Mouse (Mus musculus) intestine, postnatal 0 days (tissue): Measurements from ENCODE around the gene Lyrm1. TPM values are rescaled to one million over a fixed set of nuclear protein-coding genes. Genes with fewer than 3 reads are reported as not detected.

ENCODE experiments used
- ATAC-seq: fragments of 200-750 bp; cut with Nextera tagmentation; 2 replicates; pipeline ENCODE4 v1.8.0; 2017; ENCODE audit warnings: mild to moderate bottlenecking, moderate TSS enrichment, moderate library complexity
- H3K27ac ChIP-seq: fragments of 300-500 bp; sonication (generic); 2 replicates; pipeline ENCODE4 v1.5.1; 2014; ENCODE audit warnings: mild to moderate bottlenecking, low read depth, low read length, moderate library complexity
- H3K27me3 ChIP-seq: fragments of 300-500 bp; sonication (generic); replicated peaks from 2 replicates; pipeline ENCODE4 v1.6.1; 2014; ENCODE audit warnings: low read length, mixed read lengths; ENCODE audit not compliant: control insufficient read depth, insufficient read depth
- H3K36me3 ChIP-seq: fragments of 300-500 bp; sonication (generic); 2 replicates; pipeline ENCODE4 v1.6.1; 2014; ENCODE audit warnings: mild to moderate bottlenecking, moderate library complexity; ENCODE audit not compliant: control insufficient read depth, insufficient read depth
- H3K4me1 ChIP-seq: fragments of 300-500 bp; sonication (generic); replicated peaks from 2 replicates; pipeline ENCODE4 v1.6.1; 2014; ENCODE audit warnings: antibody characterized with exemption, low read length, mixed read lengths; ENCODE audit not compliant: control insufficient read depth, insufficient read depth
- H3K4me2 ChIP-seq: fragments of 300-500 bp; sonication (generic); replicated peaks from 2 replicates; pipeline ENCODE4 v1.6.1; 2014; ENCODE audit warnings: low read depth, mild to moderate bottlenecking, moderate library complexity
- H3K4me3 ChIP-seq: fragments of 300-500 bp; sonication (generic); 2 replicates; pipeline ENCODE4 v1.5.1; 2014; ENCODE audit warnings: low read depth, low read length
- H3K9ac ChIP-seq: fragments of 300-500 bp; sonication (generic); 2 replicates; pipeline ENCODE4 v1.6.1; 2014; ENCODE audit warnings: mild to moderate bottlenecking, low read depth, low read length
- H3K9me3 ChIP-seq: fragments of 300-500 bp; sonication (generic); 2 replicates; pipeline ENCODE4 v1.6.1; 2016; ENCODE audit warnings: mixed run types; ENCODE audit not compliant: control insufficient read depth
- CTCF ChIP-seq: sonication (generic); IDR thresholded peaks from 2 replicates; pipeline ENCODE4 v1.5.1; 2016; ENCODE audit warnings: low read depth, mild to moderate bottlenecking, control low read depth, antibody characterized with exemption, moderate library complexity
- WGBS: fragments of 180-500 bp; shearing (Covaris S2); extraction: QIAGEN DNeasy Blood & Tissue Kit; methylation state at CpG from one replicate; pipeline ENCODE4 v1.1.7; 2014; 5-methylcytosine and 5-hydroxymethylcytosine counted together
- polyA plus RNA-seq: library from polyadenylated mRNA; unstranded; fragments of >200 nt; fragmentation: Nextera tagmentation; extraction: Ambion mirVana; gene quantifications from 2 replicates; pipeline ENCODE4 v1.2.1, GENCODE M21; 2015

Lyrm1 gene
- polyA plus RNA-seq, 1 experiment from 2014 or later: 11.8 TPM

GRCm38 (mm10) chr7:119906523-119907215 is 11.0 kb downstream of the Lyrm1 start:
- TF ChIP-seq CTCF: no peak
- Histone ChIP-seq H3K4me3 (no peak overlapping the region), H3K4me2 (no peak overlapping the region), H3K27ac (no peak overlapping the region), H3K36me3 (no peaks in the 10 kb centered on the region), H3K9me3 (no peaks in the 10 kb centered on the region), H3K9ac (no peak overlapping the region), H3K4me1 (no peaks in the 10 kb centered on the region), H3K27me3 (no peaks in the 10 kb centered on the region)
- WGBS: 92% methylated on average over 3 of the region's 3 CpGs
- no peak for ATAC-seq

GRCm38 (mm10) chr7:119911727-119912126 is 16.1 kb downstream of the Lyrm1 start:
- TF ChIP-seq CTCF: no peak
- H3K36me3 ChIP-seq: no peaks in the 10 kb centered on the region
- no peak overlapping the region for H3K4me3 ChIP-seq
- H3K9ac ChIP-seq: no peak overlapping the region
- H3K27ac ChIP-seq: no peak overlapping the region
- 65% methylated on average over 3 of the region's 3 CpGs for WGBS
- no peaks in the 10 kb centered on the region for H3K27me3 ChIP-seq
- H3K4me2 ChIP-seq: no peak overlapping the region
- H3K4me1 ChIP-seq: no peaks in the 10 kb centered on the region
- H3K9me3 ChIP-seq: no peaks in the 10 kb centered on the region
- no peak for ATAC-seq

- WGBS: 34% methylated on average over 2 of the region's 2 CpGs
- H3K27ac ChIP-seq: no peak overlapping the region
- H3K9me3 ChIP-seq: no peaks in the 10 kb centered on the region
- H3K4me3 ChIP-seq: no peak overlapping the region
- no peak for TF ChIP-seq CTCF
- H3K4me2 ChIP-seq: no peak overlapping the region
- no peaks in the 10 kb centered on the region for H3K4me1 ChIP-seq
- H3K9ac ChIP-seq: no peak overlapping the region
- H3K36me3 ChIP-seq: no peaks in the 10 kb centered on the region
- no peaks in the 10 kb centered on the region for H3K27me3 ChIP-seq
- ATAC-seq: no peak
Measured at GRCm38 (mm10) chr7:119920457-119920856, 24.8 kb downstream of the Lyrm1 start.

GRCm38 (mm10) chr7:119921054-119921453 is 25.4 kb downstream of the Lyrm1 start:
- no peak overlapping the region for H3K9ac ChIP-seq
- ATAC-seq: no peak
- H3K36me3 ChIP-seq: no peaks in the 10 kb centered on the region
- 58% methylated on average over 4 of the region's 4 CpGs for WGBS
- TF ChIP-seq CTCF: no peak
- H3K9me3 ChIP-seq: no peaks in the 10 kb centered on the region
- H3K27ac ChIP-seq: no peak overlapping the region
- no peaks in the 10 kb centered on the region for H3K27me3 ChIP-seq
- H3K4me3 ChIP-seq: no peak overlapping the region
- H3K4me2 ChIP-seq: no peak overlapping the region
- no peaks in the 10 kb centered on the region for H3K4me1 ChIP-seq

GRCm38 (mm10) chr7:119928783-119929440 is 33.3 kb downstream of the Lyrm1 start:
- Histone ChIP-seq H3K4me2 (no peak overlapping the region), H3K27me3 (no peaks in the 10 kb centered on the region), H3K9ac (no peak overlapping the region), H3K27ac (no peak overlapping the region), H3K4me1 (no peaks in the 10 kb centered on the region), H3K36me3 (no peaks in the 10 kb centered on the region), H3K9me3 (no peaks in the 10 kb centered on the region), H3K4me3 (no peak overlapping the region)
- TF ChIP-seq CTCF: no peak
- 57% methylated on average over 2 of the region's 2 CpGs for WGBS
- ATAC-seq: no peak

- Histone ChIP-seq H3K27me3 (no peaks in the 10 kb centered on the region), H3K27ac (no peak overlapping the region), H3K9me3 (no peaks in the 10 kb centered on the region), H3K4me2 (no peak overlapping the region), H3K9ac (no peak overlapping the region), H3K36me3 (no peaks in the 10 kb centered on the region), H3K4me3 (no peak overlapping the region), H3K4me1 (no peaks in the 10 kb centered on the region)
- TF ChIP-seq CTCF: no peak
- no peak for ATAC-seq
Measured at GRCm38 (mm10) chr7:119936321-119936720, 40.7 kb downstream of the Lyrm1 start.
